Mouse (Mus musculus) brain, embryonic 18.5 days (tissue): ENCODE measurements around the gene Erlin1.

Source experiments
- DNase-seq: peaks from one replicate; pipeline ENCODE4 v3.0.0-alpha.2; 2012; ENCODE audit warnings: low read depth, low spot score

Erlin1 gene

DNA sequence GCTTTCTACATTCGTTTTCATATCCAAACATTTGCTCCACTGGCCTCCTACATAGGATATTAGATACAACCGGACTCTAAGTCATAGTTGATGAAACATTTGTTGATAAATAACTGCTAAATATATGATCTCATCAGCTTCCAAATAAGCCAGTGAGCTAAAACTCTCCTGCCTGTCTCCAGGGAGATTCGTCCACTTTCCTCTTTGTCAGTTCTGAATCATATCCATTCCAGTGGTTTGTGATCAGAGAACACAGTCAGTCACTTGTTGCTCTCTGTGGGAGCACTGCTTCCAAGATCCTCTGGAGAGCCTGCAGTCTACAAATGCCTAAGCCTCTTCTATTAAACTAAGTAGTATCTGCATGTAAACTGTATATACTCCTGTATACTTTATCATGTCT, 9.4 kb downstream of the Erlin1 start:
- DNase-seq, result no peak

DNA sequence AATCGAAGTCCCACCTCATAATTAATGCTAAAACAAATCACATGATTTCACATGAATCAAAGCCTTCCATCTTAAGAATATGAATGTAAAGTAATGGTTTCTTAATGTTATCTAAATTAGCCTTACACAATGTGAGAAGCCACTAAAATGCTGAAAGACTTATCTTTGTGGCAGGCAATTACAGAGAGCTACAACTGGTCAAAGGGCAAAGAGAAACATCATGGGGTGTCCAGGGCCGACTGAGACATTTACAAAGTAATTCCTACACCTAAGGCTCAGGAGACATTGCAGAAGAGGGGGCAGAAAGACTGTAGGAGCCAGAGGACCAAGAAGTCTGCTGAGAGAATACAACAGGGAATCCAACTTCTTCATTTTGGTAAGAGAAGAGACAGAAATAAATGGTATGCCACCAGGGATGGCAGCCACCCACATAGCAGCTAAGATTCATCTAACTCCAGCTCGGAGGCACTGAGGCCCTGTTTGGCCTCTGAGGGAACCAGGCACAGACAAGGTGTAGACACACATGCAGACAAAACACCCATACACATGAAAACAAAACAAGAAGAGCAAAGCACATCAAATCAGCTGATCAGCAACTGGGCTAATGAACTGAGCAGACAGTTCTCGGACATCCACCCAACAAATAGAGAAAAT, 14.3 kb downstream of the Erlin1 start:
- DNase-seq, result no peak

- DNase-seq, result no peak
Observed at GRCm38 (mm10) chr19:44050388-44050787, 19.2 kb downstream of the Erlin1 start.

GRCm38 (mm10) chr19:44049282-44049681, 20.3 kb downstream of the Erlin1 start:
- no peak for DNase-seq

GRCm38 (mm10) chr19:44045847-44046246, 23.7 kb downstream of the Erlin1 start:
- no peak for DNase-seq

GRCm38 (mm10) chr19:44042121-44042520, 27.5 kb downstream of the Erlin1 start:
- no peak for DNase-seq

- DNase-seq, result no peak
Observed at GRCm38 (mm10) chr19:44033396-44033795, 36.2 kb downstream of the Erlin1 start.

GRCm38 (mm10) chr19:44032046-44032744, 37.4 kb downstream of the Erlin1 start:
- no peak for DNase-seq

DNA sequence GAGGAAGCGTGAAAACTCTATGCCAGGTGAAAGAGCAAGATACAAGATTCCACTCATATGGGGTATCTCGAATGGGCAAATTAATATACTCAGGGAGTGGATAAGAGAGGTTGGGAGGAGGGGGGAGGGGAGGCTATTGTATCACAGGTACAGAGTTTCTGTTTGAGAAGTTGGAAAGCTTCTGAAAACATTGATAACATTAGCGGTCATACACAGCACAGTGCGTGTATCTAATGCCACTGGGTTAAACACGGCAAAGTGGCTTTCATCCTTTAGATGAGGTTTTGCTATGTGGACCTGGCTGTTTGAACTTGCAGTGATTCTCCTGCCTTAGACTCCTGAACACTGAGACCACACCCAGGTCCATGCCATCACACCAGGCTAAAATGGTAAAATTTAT, 39.6 kb downstream of the Erlin1 start:
- DNase-seq, result no peak

GRCm38 (mm10) chr19:44028972-44029371, 40.6 kb downstream of the Erlin1 start, which contains the start of gene Cyp2c23:
Gene Cyp2c23 (minus strand): TSS chr19:44029208.
- DNase-seq, result no peak

GRCm38 (mm10) chr19:44026956-44027530, 42.5 kb downstream of the Erlin1 start:
- DNase-seq, result no peak

DNA sequence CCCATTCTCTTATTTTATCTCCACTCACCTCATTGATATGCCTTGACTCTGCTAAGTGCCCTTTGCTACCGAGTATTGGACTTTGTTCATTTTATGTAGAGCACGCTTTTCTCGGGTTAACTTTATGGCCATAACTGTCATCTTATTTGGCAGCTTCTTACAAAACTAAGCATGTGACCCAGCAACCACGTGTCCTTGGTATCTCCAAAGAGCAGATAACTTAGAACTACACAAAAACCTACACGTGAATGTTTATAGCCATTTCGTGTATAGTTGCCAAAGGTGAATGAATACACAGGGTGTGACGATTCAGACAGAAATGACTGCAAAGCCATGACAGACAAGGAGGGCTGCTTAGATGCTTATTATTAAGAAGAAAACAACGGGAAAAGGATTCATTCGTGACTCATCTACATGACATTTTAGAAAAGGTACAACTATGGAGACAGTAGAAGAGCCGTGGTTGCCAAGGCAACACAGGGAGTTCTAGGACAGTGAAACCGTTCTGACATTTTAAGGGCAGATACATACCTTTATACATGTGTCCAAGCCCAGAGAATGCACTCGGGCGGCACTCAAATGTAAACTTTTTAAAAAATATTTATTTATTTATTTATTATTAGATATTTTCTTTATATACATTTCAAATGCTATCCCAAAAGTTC, 44.5 kb downstream of the Erlin1 start:
- DNase-seq, result no peak

DNA sequence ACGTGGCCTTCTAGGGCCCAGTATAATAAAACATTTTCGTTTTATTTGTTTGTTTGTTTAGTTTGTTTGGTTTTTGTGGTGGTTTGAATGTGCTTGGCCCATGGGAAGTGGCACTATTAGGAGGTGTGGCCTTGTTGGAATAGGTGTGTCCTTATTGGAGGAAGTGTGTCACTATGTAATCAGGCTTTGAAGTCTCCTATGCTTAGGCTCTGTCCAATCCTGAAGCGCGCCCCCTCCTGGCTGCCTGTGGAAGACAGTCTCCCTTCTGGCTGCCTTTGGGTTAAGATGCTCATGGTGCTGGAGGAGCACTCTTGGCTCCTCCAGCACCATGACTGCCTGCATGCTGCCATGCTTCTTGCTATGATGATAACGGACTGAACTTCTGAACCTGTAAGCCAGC, 46.5 kb downstream of the Erlin1 start:
- no peak for DNase-seq

GRCm38 (mm10) chr19:44021502-44021901, 48.1 kb downstream of the Erlin1 start:
- DNase-seq, result no peak

DNA sequence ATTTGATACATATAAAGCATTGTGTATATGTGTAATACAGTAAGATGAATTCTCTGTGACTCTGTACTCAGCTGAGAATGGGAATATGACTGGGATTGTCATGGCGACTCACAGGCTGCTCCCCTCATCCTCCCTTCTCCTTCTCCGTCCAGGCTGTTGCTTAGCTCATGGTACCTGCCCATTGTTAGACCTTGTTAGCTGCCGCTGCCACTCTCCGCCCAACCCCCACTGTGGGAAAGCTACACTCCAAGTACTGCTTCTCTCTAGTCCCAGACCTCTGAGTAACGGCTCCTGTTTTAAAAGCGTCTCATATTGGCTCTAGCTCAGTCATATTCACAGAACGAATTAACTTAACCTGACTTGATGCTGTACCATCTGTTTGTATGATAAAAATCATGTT, 49.8 kb downstream of the Erlin1 start:
- no peak for DNase-seq

- DNase-seq, result no peak
Observed at GRCm38 (mm10) chr19:44013862-44014261, 55.7 kb downstream of the Erlin1 start.

DNA sequence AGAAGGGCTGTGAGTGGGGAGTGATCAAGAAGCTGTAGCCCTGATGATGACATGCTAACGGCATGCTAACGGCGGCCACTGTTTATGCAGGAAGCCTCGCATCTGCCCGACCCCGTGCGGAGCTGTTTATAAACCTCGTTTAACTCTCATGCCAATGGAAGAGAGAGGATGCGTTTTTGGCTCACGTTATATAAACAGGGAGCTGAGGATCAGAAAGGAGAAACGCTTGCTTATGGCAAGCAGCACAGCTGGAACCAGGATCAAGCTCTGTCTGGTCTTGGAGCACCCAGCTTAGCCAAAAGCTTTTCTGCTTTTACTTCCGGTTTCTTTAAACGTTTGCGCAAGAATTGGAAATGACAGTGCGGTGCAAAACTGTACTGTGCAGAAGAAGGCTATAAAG, 60.8 kb downstream of the Erlin1 start:
- DNase-seq, result no peak

- DNase-seq, result no peak
Observed at GRCm38 (mm10) chr19:44007186-44007585, 62.4 kb downstream of the Erlin1 start.

DNA sequence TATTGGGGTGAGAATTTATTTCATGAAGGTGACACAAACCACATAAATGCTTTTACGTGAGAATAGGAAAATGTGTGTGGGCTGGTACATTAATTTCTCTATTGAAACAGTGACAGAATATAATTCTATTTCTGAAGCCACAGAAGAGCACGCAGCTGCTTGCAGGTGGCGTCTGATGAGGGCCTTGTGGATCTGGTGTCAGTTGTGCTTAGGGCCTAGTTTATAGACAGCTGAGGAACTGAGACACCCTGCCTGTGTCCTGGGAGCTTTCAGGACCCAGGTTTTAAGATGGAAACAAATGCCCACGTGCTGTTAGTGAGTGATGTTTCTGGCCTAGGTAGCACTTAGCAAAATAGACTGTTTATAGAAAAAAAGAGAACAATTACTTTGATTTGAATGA, 64.6 kb downstream of the Erlin1 start:
- DNase-seq, result no peak

DNA sequence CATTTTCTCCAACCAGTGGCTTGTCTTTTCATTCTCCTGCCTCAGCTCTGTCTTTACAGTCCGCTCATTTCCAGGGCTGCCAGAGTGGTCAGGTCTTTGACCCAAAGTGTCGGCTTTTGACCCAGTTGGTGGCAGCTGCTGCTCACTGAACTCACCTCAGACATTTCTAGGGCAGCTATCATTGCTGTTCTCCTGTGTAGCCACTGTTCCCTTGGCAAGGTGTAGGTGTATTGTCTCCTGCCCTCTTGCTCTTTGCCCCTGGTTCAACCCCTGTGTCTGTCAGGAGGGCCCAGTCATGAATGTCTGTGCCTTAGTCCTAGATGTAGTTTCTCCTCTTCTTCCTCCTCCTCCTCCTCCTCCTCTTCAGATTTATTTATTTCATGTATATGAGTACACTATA, 65.3 kb downstream of the Erlin1 start:
- no peak for DNase-seq

- no peak for DNase-seq
Observed at GRCm38 (mm10) chr19:44000720-44001119, 68.9 kb downstream of the Erlin1 start.

DNA sequence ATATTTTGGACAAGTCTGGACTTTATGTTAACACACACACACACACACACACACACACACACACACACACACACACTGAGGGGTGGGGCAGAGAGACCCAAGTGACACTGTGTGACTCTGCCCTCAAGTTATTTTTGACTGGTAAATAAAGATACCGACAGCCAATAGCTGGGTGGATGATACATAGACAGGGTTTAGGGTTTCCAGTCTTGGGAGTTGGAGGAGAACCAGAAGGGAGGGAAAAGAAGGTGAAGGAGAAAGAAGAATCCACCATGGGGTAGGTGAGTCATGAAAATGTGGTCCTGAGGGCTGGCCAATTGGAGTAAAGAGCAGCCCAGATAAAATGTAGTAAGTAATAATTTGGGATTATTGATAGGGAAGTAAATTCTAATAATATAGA, 69.5 kb downstream of the Erlin1 start:
- DNase-seq, result no peak
